Mouse (Mus musculus): ENCODE data around the gene Exoc2.
A peak's percentile ranks its signal among the peaks of the same experiment; 100 is the strongest.

Exoc2 gene

DNA sequence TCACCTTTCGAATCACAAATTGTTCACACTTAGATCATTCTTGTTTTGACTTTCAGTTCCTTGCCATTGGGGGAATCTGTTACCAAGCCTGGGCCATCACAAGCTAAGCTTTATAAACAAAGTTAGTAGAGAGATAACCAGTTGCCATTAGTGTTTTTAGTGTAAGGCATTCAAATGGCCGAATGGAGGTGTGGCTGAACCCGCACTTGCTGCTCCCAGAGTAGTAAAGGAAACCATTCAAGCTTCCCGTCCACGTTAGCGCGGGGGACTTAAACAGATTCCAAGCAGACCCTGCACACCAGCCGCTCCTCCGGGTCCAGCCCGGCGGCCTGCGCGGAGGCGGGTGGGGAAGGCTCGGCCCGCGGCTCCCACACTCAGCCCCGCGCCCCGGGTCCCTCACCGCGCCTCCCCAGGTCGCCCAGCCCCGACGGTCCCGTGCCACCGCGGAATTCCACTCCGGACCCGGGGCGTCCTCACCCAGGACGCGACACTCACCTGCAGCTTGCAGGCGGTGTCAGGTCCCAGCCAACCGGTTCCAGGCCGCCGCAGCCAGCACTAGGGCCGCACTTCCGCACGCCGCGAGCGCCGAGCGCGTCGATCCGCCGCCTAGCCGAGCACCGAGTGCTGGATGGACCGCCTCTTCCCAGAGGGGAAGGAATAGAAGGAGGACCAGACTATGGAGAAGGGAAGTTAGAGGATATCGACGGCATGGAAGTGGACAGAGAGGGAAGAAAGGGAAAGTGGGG, at the start of gene Exoc2, which contains the start of gene Gm5447:
Gene Exoc2, minus strand, starts transcription at position 593 of the 746 bp plus-strand sequence.
Gene Gm5447, plus strand, starts transcription at position 704 of the 746 bp plus-strand sequence.
- peak; percentile 85 for DNase-seq

DNA sequence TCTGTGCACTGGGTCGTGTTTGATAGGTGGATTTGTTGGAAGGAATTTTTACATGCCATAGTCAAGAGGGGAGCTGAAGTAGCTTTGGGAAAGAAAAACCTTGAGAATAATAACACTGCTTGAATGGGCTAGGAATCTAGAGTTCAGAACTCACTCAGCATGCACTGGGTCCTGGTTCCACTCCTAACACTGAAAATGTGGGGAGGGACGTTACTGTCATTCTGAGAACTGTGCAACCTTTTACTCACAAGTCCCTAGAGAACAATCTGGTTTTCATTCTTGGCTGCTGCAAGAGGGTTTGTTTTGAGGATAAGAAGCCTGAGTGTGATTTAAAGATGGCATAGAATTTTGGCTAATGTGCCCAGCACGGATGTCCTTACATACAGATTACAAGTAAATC, 49.8 kb upstream of the Exoc2 start:
- DNase-seq = no peak

DNA sequence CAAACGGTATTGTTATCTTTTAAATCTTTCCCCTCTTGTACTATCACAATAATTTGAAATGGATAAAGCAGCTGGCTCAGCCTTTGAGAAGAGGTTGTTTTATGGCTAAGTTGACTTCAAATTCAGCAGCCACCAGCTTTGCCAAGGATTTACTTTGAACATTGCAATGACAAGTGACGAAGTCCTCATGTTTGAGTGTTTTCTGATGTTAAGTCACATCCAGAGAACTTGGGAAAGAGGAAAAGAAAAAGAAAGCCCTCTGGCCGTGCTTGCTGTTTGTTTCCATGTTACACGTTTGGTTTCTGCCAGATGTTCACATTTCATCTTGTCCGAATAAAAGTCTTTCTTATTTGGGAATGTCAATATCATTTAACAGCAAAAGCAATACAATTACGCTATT, 48.0 kb upstream of the Exoc2 start:
- DNase-seq = no peak

DNA sequence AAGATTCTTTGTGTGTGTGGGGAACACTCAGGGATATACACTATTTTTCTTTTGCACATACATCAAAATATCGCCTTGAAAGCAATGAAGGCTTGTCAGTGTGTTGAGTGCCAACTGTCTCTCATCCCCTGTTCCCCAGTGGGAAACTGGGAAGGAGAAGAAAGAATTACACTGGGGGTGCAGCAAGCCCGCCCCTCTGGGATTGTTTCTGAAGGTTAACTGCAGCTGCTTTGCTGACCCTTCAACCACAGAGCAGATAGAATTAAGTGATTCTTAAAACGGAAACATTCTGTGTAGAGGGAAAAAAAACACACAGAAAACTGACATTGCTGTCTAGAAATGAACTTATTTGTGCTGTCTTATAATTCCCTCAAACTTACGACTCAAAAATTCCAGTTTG, 47.6 kb upstream of the Exoc2 start:
- no peak for DNase-seq

DNA sequence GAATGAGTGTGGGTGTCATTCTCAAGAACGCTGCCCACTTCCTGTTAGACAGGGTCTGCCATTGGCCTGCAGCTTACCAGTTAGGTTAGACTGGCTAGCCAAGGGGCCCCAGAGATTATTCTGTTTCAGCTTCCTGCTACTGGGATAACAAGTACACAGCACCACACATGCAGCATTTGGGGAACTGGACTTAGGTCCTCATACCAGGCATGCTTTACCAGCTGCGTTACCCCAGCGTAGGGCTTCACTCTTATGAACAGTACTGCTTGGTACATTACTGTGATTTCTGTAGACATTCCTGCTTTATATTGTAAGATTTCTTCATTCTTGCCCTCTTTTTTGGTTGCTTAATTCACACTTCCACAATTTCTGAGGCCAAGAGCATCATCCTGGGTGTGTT, 43.7 kb upstream of the Exoc2 start:
- DNase-seq = no peak

DNA sequence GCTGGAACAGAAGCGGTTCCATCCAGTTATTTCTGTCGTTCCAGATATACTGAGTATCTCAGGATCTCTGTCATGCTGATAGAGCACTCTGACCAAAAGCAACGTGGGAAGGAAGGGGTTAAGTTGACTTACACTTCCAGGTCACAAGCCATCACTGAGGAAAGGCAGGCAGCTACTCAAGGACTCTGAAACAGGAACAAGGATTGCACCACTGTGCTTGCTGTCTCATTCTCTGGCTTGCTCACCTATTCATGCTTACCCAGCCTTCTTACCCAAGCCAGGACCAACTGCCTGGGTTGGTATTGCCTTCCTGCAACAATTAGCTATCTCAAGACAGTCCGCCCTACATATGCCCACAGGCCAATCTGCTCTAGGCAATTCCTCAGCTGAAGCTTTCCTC, 31.1 kb upstream of the Exoc2 start:
- DNase-seq = no peak

DNA sequence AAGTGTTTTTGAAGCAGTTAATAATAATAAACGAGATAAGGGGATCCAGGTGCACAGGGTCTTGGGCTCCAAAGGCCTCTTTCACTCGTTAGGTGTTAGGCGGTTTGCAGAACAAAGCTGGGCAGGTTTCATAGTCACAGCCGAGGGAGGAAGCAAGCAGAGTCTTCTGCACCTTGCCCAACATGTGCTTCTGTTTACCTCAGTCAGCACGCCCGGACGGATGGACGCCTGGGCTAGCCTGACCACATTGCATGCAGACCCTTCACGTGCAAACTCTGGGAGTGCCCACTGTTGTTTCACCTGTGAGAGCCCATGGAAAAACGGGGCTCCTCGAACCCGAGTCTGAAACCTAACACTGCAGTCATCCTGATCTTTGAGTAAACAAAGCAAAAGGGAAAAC, 30.6 kb upstream of the Exoc2 start:
- DNase-seq = no peak

DNA sequence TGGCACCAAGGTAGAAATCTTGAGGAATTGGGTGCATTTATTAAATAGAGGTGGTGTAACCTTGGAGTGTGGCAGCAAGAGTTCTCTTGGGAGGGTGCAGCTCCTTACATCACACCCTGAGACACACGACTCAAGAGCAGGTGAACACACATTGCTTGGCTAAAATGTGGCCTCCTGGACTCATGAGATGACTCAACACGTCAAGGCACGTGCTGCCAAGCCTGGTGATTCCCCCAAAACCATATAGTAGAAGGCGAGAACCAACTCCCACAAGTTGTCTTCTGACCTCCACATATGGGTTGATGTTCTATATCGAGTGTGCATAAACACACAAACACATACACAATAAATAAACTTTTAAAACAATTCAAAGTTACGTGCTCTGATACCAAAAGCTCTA, 25.9 kb upstream of the Exoc2 start:
- no peak for DNase-seq

DNA sequence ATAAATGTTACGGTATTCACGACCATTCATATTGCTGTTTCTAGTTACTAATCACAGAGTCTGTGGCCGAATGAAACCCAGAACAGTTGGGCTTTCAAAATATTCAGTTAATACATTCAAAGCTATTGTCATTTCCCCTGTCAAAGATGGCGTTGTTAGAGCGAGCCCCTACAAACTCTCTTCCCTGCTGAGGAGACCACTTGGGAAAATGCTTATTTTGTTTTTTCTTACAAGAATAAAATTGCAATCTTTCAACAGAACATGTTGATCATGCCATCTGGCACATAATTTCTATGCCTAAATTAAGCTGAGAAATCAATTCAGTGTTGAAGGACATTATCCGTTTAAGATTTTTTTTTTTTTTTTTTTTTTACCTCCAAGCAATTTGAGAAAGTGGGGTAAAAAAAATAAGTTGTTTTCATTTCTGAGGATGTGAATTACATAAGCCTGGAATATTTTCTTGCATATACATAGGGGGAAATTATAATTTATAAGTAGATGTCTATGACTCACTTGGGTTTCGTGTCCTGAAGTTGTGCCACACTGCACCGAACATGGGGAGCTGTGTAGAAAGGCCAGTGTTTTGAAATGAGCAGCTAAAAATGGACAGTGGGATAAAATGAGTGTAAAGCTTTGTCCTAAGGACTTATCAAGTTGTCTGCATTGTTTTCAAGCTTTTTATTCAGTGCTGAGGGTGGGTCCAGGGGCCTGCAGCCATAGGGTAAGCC, 23.8 kb upstream of the Exoc2 start:
- DNase-seq = no peak

DNA sequence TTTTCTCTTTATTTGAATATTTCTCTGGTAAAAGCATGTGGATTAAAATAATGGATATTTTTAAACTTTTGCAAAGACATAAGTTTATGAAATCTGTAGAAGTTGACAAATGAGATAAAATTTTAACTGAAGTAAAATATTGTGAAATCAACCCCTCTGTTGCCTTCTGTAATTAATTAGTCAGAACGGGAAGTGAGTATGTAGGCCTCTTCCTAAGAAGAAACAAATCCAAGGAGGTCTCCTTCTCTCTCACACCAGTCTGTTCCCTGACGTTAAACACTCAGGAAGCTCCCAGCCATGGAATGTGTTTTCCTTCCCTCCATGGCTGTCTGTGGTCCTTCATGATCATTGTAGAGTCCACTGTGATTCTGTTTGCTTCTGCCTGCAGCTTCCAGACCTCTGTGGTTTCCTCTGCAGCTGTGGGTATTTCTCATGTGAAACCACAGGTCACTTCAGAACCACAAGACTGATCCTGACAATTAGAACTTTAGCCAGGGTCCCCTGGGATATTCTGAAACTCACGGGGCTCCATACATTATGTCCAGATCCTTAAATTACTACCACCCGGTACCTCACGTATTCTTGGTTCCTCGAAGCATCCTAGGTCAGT, 20.5 kb upstream of the Exoc2 start:
- DNase-seq = no peak

DNA sequence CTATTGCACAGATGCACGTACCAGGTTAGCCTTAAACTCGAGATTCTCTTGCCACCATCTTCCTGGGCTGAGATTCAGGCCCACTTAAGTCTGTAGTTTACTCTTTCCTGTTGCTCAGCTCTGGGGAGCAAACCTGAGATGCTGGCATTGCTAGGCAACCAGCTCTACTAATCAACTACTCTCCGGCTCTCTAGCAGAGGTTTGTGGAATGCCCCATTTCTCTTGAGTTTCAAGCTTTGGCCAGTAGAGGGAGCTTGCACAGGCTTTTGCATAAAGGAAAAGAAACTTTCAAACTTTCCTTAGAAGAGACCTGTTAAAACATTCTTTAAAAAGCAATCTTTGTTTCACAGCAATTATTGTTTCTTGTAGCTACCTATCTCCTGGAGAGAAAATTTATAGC, 19.9 kb upstream of the Exoc2 start:
- peak; percentile 20 to 33 for DNase-seq

DNA sequence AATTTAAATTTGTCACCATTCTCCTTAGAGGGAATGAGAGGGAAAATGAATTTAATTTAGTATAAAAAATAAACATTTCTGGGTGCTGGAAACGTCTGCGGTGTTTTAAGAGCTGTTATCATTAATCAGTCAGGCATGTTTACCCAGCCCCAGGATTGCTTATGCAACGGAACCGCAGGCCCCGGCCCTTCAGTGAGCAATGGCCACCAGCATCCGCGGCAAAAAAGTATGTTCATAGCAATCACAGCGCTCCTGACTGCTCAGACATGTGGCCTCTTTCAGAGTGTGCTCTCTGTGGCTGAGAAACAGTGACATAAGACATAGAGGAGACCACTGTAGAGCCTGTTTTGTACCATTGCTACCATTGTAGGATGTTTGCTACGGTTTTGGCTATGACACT, 16.3 kb upstream of the Exoc2 start:
- no peak for DNase-seq

DNA sequence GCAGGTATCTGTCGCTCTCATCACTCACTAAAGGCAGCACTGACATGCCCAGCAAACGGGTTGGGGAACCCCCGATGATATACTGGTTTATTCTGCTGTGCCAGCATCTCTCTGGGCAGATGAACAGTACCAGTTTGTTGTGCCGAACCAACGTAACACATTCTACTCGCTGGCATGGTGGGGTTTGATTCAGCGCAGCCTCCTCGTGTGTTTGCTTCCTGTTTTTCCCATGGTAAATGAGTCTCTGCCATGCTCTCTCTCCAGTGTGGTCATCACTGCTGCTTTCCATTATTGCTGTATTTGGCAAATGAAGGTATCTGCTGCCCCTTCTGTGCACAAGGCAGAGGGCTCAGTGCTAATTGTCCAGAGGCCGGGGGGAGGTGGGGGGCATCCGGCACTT, 15.8 kb upstream of the Exoc2 start:
- DNase-seq = no peak

DNA sequence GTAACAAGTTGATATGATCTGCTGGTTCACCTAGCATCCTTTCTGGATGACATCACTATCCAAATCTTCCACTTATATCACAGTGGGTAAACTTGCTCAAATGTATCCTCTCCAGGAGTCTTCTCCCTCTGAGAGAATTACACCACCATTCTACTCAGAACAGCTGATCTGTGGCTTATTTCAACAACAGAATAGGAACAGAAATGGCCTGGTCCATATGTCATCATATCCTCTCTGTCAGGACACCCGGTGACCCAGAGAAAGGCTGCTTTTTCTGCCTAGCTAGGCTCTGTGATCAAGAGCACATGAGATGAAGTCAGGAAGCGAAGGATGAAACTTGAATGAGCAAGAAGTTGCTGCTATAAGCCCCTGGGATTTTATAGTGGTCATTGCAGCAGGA, 13.8 kb upstream of the Exoc2 start:
- no peak for DNase-seq

DNA sequence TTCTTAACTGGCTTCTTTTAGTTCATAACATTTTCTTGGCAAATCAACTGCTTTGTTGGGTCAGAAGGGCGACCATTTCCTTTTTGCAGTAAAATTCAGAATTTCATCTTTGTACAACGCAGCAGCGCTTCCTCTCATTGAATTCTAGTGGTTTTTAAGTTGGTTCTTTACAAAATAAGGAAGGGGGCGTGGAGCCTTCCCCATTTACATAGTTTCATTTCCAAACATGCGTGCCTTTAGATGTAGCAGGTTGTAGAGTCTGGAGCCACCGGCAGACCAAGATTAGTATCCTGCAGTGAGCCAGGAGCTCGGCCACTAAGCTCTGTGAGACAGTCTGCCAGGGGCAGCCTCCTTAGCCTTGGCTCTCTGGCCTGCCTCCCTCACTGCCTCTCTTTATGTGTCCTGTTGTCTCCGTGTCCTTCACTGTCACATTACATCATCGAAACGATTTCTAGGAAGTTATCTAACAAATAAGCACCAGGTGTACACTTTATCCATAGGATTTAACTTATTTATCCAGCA, 13.1 kb upstream of the Exoc2 start:
- DNase-seq = peak; percentile 19 to 28

DNA sequence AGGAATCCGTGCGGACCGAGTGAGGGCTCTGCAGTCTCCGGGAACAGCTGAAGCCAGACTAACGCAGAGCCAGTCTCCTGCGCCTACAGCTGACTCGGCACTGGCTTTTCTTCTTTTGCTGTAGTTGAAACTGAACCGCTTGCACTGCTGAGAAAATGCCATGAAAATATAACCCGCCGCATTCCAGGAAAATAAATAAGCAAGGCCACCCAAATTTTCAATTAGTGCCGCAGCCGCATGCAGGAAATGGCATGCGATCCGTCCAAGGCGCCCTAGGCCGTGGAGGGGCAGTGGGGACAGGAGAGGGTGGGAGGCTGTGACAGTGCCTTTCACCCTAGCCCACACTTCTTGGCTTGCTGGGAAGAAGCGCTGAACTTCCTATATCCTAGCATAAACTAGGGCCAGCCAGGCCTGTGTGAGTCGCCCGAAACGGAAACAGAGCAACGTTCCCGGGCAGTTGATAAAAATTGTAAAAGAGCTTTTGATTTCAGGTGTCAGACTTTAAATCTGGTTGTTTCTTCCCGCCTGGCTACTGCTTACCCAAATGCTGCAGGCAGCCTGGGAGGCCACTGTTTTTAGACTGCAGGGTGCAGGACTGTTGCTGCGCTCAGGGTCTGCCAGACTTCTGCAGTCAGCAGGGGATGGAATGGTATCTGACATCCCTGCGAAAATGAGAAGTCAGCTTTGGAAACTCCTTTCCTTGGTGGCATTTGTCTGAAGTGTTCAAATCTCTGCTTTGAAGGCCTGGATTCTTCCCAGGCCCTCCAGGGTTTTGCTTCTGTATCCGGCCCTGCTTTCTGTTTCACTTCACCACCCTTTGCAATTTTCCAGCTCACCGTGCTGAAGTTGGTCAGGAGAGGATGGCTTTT, 11.9 kb upstream of the Exoc2 start:
- peak; percentile 64 to 67 for DNase-seq

DNA sequence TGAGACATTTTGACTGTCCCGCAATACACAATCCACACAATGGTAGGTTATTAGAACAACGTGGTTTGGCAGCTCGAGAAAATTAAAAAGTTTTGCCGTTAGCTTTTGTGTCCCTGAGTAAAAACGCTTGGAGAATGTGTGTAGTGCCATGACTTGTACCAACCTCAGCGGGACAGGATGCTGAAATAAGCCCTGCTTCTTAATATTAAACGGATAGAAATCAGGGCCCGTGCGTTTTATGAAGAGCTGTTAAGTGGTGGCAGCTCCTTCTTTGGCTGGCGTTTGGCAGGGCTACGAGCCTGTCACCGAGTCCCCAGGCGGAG, 11.3 kb upstream of the Exoc2 start:
- no peak for DNase-seq

DNA sequence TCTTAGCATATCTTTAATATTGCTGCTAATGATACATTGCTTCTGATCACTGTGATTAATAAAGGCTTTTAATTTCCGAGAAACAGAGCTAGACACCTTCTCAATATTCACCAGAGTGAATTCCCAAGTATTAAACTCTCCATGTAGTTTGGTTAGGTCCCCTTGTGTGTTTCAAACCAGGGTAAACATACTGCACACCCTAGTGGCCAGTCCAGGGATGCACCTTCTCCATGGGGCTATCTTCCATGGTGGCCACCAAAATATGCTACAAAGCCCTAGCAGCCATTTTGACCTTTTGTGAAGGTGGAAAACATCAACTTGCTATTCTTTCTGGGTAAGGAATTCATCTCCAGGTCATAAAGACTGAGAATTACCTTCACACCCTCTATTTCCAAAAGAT, 7.8 kb upstream of the Exoc2 start:
- DNase-seq = no peak

DNA sequence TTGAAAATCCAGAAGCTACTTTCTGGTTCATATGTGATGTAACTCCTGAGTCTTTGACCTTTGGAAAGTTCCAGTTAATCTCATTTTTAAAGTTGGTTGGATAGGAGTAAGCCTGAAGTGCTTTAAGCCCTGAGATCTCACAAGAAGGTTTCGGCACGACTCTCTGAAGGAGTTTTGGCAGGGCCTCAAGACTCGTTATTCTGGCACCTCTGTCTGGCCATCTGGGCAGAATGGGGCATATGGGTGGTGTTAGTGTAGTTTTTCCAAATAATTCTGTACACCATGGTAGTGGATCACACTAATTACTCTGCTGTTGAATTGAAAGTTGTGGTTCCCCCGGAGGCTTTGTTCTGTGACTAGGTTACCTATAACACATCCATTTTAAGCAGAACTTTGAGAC, 4.3 kb upstream of the Exoc2 start:
- no peak for DNase-seq

DNA sequence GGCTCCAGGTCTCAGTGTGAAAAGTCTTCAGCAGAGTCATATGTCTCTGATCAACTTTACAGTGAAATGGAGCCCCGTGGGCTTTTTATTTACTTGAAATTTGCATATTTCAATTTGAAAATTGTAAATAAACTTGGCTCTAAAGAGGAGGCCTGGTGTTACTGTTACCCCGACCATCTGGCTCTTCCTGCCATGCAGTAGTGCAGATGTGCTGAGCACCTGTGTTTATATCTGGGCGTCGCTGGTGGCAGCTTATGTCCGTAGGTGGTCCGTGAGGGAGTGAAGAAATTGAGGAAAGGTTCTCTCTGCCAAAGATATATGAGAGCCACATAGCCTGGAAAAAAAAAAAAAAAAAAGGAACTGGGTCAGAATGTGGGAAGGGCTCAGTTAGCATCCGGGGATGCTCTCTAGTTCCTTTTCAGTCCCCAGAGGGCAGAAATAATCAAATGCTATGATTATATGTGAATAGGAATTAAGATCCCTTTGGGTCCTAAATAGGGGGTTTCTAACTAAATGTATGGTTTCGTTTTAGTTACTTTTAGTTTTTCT, 2.7 kb upstream of the Exoc2 start:
- no peak for DNase-seq

DNA sequence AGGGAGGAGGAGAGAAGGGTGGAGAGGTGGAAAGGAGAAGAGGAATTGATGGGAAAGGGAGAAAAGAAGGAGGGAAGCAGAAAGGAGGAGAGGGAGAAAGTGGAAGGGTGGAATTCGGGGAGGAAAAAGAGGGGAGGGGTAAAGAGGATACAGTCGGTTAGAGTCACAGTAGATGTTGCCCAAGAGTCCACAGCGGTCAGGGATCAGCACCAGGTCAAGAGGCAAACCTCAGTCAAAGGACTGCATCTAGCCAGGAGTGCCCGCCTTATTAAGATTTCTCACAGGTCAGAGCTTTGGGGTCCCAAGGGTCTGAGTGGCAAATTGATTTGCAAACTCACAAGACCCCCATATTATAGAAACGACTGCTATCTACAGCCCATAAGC, 346 bp upstream of the Exoc2 start:
- DNase-seq = no peak

DNA sequence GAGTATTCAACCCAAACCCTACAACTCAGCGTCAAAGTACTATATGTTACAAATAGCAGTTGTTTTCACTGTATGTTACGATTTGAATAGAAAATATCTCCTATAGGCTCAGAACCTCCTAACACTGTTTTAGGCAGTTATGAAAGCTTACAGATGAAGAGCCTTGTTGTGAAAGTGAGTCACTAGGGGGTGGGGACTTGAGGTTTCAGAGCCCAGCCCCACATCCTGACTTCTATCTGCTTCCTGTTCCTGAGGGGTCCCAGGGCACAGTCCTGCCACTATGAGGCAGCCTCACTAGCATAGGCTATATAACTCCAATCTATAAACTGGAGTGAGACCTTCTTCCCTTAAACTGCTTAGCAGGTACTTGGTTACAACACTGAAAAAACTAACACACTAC, 1.8 kb downstream of the Exoc2 start:
- no peak for DNase-seq

DNA sequence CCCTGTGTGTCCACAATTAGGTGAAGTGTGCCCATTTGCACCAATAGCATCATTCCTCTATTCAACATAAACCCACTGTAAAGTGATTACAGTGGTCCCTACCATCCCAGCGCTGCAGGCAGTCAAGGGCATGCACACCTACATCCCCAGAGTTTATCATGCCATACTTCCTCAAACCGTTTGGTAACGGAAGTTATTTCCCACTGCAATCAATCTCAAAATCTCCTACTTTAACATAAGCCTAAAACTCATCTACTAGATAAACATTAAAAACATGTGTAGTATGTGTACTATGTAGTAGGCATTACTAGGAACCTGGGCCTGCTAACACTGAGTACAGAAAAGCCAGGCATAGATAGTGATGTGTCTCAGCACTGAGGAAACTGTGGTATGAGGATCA, 2.8 kb downstream of the Exoc2 start:
- DNase-seq = no peak

Measured in cerebellum, postnatal 36 days (tissue).